Mouse (Mus musculus) adrenal gland, postnatal 25 days (tissue): ENCODE measurements around the gene Mrpl37. TPM values are rescaled to one million over a fixed set of nuclear protein-coding genes. Genes with fewer than 3 reads are reported as not detected.

Experiments
- DNase-seq: peaks from one replicate; pipeline ENCODE4 v3.0.0; 2021; ENCODE audit warnings: mixed read lengths
- total RNA-seq: library from RNA; stranded (reverse); gene quantifications from 2 replicates; pipeline ENCODE4 v1.2.3, GENCODE M21; 2021

Mrpl37 gene
- total RNA-seq, 1 experiment from 2014 or later = 107 TPM

GRCm38 (mm10) chr4:107067151-107067840, 628 bp upstream of the Mrpl37 start:
- peak; percentile 53 for DNase-seq

DNA sequence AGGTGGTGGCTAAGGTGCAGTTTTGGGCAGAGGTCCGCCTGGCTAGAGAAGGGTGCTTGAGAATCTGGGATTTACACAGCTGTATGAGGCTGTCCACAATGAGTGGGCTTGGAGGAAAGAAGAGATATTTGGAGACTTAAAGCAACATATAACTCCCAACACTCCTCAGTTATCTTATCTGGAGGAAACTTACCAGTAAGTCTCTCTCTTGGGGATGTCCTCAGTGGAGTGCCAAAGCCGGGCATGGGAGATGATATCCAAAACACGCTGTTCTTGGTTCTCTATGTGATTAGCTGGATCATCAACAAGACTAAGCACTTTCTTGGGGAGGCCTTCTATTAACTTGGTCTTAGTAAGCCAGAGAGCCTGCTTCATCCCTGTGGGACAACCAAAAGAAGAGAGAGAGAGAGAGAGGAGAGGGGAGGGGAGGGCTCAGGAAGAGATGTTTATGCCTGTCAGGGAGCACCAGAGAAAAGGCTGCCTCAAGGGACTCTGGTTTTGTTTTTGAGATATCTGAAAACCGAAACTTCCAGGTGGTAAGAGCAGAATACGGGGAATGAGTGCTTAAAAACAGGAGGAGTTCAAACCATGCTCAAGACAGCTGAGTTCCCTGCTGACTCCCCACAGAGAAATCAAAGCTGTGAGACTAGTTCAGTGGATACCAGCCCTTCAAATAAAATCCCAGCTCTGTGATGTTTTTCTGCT, 2.1 kb downstream of the Mrpl37 start:
- no peak for DNase-seq

- DNase-seq = no peak
Measured at GRCm38 (mm10) chr4:107063214-107063613, 3.5 kb downstream of the Mrpl37 start.

DNA sequence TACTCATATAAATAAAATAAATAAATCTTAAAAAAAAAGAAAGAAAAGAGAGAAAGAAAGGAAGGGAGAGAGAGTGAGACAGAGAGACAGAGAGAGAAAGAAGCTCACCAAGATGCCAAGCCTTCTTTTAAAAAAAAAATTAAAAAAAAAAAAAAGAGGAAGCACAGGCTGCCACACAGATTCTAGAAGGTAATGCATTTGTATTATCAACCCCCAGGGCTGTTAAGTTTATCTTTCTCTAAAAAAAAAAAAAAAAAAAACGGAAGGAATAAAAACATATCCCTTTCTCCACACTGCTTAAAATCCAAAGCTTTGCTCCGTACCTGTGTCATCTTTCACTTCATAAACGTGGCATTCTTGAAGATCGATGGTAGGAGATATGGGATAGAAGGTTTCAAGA, 5.1 kb downstream of the Mrpl37 start:
- no peak for DNase-seq

DNA sequence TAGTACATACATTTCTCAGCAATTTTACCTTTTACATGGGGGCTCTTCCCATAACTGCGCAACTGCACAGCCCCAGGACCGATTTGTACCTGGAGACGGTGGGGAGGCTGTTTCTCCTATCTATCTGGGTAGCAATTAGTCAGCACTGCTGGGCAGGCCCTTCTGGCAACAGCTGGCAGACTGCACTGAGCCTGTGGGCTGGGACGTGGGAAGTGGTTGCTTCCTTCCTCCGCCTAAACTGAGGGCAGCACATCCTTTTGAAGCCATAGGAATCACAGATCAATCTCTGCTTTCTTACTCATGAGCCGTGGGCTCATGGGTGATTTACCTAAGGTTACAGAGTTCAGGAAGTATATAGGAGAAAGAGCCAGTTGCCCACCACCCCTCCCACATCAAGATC, 7.9 kb downstream of the Mrpl37 start:
- DNase-seq = no peak

- DNase-seq = no peak
Measured at GRCm38 (mm10) chr4:107058346-107058745, 8.3 kb downstream of the Mrpl37 start.

DNA sequence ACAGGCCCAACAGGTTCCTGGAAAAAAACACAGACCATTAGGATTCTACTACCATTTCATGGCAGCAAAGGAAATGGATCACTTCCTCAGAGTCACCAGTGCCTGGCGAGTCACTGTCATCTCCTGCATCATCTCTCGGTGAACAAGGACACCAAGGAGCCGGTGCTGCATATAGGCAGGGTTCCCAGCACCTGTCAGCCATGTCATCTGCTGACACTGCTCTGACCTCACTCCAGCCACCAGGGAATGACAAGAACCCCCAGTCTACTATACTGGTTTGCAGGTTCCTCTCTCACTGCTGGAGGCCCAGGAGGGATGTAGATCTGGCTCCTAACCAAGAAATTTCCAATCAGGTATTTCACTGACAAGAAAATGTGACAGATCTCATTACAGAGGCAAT, 10.6 kb downstream of the Mrpl37 start:
- no peak for DNase-seq

DNA sequence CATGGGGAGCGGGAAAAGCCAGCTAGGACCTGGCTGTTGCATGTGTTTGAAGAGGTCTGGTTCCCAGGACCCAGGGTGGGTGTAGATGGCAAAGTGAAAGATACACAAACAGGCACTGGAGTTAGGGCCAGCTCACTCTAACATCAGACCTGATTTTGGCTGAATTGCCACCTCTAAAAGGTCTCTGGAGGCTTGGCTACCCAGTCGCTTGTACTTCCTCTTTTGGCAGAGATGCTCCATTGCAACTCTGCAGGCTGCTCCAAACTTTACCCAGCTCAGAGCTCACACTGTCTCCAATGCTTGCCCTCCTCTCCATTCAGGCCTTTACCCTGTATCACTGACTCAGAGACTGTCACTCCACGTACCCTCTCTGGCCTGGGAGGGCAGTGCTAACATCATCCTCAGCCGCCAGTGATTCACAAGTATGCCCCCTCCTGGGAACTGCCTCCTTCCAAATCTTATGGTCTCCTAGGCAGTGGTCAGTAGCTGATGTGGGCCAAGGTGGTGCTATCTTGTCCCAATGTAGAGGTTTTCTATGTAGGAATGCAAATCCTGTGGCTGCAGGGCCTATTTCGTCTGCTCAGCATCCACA, 13.6 kb downstream of the Mrpl37 start:
- DNase-seq = no peak

DNA sequence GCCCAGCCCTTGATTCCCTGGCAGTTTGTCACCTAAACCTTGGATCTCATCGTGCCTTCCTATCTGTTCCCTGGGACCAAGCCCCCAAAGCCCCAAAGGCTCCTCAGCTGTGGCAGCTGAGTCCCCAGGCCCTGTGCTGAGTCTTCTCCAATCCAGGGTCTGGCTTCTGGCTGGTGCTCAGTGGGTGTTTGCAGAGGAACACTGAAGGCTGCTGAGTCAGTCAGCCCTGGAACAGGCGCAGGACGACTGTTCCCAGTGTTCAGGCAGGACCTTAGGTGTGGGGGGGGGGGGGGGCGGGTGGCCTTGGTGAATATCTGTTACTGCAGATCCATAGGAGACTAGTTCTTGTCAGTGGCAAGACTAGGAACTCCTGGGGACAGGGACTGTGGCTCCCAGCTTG, 14.8 kb downstream of the Mrpl37 start:
- peak; percentile 33 for DNase-seq

DNA sequence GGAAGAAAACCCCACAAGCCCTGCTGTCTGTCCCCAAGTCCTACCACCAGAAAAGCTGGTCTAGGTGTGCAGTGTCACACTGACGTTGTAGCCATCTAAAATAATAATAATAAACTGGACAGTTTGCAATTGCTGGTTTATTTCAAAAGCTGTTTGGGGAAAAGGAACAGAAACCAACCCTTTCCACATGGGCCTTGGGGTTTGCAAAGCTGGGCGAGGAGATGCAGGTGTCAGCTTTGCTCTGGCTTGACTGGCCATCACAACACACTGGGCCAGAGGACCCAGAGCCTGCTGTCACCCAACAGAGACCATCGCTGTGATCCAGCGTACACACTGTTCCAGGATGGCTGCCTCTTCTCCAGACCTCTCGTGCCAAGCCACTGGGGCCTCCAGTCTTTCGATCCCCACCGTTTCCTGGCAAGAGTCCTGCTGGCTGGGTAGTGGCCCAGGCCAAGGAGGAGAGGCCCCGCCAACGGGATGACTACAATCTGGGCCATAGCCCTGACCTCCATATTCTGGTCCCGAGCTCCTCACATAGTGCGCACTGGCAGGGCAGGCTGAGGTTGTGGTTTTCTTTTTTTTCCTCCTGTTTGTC, 18.0 kb downstream of the Mrpl37 start:
- DNase-seq = peak; percentile 67

DNA sequence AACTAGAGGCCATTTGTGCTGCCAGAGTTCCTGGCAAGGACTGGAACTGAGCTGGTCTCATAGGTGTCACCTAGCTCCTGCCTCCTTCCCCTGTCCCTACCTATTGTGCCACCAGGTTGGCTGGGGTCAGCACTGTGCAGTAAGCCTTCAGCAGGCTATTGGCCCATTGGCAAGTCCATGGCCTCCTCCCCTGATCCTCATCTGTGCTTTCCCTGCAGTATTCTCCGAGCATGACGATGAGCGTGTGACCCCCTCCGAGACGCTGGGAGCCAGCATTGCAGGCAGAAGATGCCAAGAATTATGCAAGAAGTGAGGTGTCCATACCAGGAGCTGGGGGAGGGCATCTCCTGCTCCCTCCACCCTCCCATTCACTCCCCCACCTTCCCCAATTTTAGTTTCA, 18.9 kb downstream of the Mrpl37 start:
- no peak for DNase-seq

DNA sequence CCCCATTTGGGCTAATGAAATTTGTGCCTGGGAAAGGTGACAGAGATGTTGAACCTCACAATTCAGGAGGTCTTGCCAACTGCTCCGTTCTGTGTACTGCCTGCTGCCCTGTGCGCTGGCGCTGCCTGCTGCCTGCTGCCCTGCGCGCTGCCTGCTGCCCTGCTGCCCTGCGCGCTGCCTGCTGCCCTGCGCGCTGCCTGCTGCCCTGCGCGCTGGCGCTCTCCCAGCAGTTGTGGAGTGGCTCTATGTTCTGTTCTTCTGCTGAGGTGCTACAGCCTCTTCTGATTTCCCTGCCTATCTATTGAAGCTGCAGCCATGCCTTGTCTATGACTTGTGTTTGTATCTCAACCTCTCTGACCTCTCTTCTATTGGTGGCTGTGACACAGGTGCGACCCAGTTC, 21.5 kb downstream of the Mrpl37 start:
- no peak for DNase-seq

DNA sequence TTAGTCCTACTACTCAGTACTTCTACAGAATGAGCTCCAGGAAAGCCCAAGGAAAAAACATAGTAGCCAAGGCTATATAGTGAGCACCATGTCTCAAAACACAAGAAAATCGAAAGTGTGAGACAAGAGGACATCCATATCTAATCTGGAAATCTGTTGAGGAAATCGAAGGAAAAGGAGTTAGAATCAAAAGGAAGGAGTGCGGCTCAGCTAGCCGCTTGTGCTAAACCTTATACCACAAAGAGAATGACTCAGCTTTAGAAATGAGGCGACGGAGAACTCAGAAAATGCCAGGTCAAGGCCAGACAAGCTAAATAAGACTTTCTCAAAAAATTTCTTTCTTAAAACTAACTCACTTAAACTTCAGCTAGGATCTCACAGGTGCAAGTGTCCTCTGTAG, 24.4 kb downstream of the Mrpl37 start:
- DNase-seq = no peak

DNA sequence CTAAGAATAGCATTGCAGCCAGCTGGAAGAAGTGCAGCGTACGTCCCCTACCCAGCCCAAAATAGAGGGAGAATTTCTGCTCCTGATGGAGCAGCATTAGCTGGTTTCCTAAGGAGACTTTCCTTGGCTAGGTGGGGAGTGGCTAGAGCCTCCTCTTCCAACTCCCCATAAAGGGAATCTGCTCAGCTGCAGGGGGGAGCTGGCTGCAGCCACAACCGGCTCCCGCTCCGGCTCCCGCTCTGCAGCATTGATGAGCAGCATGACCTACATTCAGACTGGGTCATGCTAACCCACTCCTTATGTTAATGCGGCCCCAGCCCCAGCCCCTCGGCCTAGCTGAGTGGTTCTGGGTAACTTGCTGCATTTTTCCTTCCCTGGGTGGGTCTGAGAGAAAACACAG, 27.4 kb downstream of the Mrpl37 start:
- no peak for DNase-seq

DNA sequence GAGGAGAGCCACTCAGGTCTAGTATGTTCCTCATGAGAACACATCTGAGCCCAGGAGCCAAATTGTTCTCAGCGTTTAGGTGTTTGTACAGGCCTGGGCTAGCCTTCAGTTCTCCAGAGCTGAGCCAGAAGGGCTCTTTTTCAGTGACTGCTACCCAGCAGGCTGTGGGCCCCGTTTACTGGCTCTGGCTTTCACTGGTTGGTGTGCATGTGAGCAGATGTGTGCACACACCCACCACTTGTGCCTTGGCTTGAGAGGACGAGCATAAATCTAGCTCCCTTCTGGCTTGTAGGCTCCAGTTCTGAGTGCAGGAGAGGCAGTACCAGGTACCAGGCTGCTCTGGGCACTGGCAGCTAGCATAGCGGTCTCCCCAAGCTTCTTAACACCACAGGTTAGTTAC, 28.4 kb downstream of the Mrpl37 start:
- no peak for DNase-seq

DNA sequence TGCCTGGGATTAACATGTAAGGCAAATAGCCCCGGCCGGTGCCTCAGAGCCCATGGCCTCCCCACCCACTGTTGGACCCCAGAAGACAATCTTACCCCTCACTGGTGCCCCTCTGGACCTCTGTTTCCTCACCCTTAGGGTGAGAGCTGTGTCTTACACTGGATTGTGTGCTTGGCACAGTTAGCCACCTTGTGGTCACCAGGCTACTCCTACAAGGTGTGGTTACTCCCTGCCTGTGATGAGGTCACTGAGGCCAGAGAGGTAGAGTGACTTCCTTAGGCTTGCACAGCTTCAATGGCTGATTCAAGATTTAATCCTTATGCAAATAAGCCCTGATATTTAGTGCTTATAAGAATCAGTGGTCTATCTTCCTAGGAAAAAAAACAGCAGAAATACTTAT, 29.7 kb downstream of the Mrpl37 start:
- no peak for DNase-seq

GRCm38 (mm10) chr4:107035689-107036088, 31.0 kb downstream of the Mrpl37 start:
- no peak for DNase-seq

DNA sequence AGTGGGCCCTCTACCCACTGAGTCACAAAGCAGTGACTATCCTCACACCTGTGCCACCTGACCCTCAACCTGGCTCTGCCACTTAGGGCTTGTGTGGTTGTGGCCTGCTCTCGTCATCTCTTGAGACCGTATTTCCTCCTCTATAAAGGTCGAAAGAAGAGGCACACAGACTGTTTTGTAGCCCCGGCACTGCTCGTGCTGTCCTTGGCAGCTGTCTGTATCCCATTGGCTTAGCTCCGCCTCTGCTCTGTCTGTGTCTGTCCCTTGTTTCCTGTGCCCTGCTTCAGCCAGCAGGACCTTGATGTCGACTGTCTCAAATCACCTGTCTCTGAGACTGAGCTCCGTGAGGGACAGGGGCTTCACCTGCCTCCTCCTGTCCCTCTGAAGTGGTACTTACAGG, 40.2 kb downstream of the Mrpl37 start:
- DNase-seq = no peak

GRCm38 (mm10) chr4:107025369-107025768, 41.3 kb downstream of the Mrpl37 start:
- DNase-seq = no peak

DNA sequence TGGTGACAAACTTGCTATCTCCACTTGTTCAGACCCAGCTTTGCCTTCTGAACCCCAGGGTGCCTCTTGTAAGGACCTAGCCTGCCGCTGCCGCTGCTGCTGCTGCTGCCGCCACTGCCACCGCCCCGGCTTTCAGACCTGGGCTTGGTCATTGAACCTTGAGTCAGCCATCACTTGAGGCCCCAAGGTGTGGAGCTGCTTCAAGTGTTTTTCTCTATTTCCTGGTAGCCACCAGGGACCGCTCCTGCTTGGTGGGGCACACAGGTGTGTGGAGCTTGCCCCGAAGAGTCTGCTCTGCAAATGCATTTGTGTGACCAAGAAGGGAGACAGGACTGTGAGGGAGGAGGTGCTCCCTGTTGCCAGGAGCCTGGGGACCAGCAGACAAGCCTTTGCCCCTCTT, 41.8 kb downstream of the Mrpl37 start:
- DNase-seq = no peak

DNA sequence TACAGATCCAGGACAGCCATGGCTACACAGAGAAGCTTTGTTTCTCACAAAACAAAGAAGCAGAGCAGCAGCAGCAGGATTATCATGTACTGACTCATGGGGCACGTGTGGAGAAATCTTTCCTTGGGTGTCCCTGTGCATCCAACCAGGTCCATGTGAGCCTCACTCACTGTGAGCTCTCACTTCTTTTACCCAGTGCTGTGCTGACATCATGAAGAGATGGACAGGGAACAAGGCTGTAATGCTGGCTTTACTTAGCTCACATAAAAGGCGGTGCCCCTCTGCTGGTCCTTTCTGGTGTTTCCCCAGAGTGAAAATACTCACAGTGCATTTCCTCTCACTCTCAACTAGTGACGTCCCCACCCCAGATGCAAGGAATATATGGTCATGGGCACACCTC, 45.2 kb downstream of the Mrpl37 start:
- DNase-seq = no peak

- no peak for DNase-seq
Measured at GRCm38 (mm10) chr4:107020287-107021000, 46.2 kb downstream of the Mrpl37 start.

DNA sequence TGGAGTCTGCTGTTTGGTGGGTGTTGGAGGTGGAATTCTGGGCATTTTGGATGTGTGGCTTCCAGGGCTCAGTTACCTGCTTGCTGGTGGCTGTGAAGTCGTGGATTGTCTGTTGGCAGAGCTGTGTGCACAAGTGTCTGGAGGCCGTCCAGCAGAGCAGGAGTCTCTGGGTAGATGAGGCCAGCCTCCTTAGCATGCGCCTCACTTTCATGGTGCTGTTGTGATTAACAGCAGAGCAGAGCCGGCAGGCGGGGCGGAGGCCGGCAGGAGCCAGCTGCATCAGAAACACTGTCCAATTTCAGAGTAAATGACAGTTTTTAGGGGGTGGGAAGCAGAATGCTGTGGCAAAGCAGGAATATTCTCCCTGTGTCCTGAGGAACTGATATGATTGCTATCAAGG, 47.6 kb downstream of the Mrpl37 start:
- DNase-seq = peak; percentile 53
